Mouse (Mus musculus) retina, embryonic 14.5 days (tissue): ENCODE results near the gene Xpa.
"Not testable (repeated sequence)": the region's sequence is repeated elsewhere in the genome, so short reads cannot be mapped to it uniquely, and the experiment has no call there.

Experiments
- DNase-seq: peaks from one replicate; pipeline ENCODE4 v3.0.0-alpha.2; 2015; ENCODE audit warnings: low spot score

Gene Xpa

DNA sequence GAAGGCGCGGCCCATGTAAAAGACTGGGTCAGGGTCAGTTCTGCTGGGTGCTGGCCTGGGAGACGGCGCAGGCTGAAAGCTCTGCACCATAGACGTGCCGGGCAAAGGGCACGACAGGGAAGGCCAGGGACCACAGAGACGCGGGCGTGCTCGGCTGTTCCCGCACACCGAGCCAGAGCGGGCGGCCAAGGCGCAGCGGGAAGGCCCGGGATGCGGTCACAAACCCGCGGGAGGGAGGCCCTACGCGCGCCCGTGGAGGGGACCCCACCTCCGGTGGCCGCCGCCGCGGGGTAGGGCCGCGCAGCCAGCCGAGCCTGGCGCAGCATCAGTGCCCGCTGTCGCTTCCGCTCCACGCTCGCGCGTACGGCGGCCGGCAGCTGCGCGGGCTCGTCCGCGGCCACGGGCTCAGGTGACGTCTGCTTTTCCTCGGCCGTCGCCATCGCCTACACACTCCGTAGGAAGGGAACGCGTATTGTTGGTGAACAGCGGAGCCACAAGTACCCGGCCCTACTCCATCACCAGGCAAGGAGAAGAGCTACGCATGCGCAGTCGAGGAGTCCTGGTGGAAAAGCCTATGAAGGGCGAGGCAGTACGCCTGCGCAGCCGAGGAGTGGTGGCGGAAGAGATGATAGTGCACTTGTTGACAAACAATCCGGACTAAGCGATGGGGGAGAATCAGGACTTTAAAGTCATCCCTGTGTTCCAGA is at the start of gene Xpa:
Gene Xpa, minus strand, starts transcription at position 531 of the 707 bp plus-strand sequence.
- peak; percentile 98 for DNase-seq

DNA sequence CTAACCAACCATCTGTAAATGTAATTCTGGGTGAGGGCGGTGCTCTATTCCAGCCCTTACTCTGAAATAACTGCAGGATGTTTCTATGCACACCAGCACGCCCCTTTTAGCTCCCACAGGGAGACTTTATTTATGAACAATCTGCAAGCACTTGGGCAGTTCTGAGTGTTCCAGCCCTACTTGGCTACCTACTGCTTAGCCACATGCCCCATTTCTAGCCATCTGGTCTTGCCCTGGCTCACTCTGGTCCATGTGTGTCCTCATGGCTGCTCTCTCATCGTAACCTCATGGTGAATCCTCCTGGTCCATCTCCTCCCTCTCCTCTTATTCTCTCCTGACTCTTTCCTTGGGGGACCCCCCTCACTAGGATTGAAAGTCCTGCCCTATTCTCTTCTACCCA is 39.8 kb upstream of the Xpa start:
- DNase-seq: no peak

- no peak for DNase-seq
Observed at GRCm38 (mm10) chr4:46234739-46235138, 38.6 kb upstream of the Xpa start.

- no peak for DNase-seq
Observed at GRCm38 (mm10) chr4:46226972-46227535, 30.9 kb upstream of the Xpa start.

DNA sequence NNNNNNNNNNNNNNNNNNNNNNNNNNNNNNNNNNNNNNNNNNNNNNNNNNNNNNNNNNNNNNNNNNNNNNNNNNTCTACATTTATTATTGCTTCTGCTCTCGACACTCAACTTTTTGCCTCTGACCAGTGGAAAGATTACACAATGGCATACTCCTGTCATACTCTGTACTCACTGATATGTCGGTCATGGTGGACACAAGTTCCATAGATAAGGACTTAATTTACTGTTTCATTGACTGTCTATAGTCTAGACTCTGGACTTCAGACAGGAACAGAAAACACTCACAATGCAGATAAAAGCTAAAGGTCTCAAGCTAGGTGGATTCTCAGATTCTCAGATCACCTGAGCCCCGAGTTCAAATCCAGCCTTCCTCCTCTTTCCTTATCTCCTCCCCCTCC is 25.0 kb upstream of the Xpa start:
- no peak for DNase-seq

DNA sequence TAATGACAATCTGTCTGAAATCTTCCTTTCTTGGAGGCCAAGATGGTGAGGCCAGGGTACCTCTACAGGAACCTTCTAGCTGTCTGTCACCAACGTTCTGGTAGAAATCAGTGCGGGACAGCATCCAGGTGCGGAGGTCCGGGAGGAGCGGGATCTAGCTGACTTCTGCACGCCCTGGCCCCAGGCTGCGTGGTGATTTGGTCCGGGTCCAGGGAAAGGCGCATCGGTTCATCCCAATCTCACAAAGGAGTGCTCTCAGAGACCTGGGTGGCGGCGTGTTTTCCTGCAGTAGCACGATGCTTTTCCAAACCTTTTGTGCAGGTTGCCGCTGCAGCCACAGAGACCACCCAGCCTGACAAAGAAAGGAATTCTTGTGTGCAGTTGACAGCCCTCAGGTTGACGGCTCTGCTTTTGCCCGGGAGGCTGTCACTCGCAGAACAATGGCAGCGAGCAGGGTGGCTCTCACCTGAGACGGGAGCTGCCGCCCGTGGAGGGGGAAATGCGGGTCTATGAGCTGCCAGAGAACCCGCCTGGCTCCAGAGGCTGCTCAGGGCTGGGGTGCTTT is 6.5 kb upstream of the Xpa start:
- peak; percentile 39 for DNase-seq

GRCm38 (mm10) chr4:46201834-46202561 is 5.9 kb upstream of the Xpa start:
- DNase-seq: peak; percentile 93

DNA sequence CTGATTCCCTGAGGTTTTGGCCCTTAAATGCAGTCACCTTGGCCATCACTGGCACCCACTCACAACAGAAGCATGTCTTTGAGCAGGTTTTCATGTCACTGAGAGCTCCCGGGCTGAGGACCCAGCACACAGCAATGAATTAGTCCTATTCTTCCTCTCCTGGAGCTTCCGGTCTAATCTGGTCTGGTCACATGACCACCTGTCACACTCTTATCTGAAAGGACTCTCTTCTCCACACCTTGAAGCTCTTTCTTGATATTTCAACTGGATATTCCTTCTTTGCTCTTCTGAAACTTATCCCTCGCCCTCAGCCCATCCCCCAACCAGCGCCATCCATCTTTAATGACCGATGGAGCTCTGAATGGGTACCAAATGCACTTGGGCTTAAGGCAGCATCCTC is 2.0 kb upstream of the Xpa start:
- no peak for DNase-seq

GRCm38 (mm10) chr4:46196513-46196912 is 402 bp upstream of the Xpa start:
- DNase-seq: no peak

DNA sequence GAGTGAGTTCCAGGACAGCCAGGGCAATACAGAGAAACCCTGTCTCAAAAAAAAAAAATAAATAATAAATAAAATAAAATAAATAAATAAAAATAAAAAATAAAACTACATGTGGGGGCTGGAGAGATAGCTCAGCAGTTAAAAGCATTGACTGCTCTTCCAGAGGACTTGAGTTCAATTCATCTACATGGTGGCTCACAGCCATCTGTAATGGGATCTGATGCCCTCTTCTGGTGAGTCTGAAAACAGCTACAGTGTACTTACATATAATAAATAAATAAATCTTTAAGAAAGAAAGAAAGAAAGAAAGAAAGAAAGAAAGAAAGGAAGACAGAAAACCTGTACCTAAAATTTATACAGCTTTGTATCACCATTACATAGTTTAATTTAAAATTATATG is 4.1 kb downstream of the Xpa start:
- not testable (repeated sequence) for DNase-seq

DNA sequence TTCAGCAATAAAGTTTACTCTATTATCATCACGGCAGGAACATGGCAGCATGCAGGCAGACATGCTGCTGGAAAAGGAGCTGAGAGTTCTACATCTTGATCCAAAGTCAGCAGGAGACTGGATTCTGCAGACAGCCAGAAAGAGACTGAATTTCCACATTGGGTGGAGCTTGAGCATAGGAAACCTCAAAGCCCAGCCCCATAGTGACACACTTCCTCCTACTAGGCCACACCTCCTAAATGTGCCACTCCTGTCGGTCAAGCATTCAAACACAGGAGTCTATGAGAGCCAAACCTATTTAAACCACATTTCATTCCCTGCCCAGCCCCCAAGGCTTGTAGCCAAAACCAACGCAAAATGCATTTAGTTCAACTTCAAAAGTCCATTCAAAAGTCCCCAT is 9.6 kb downstream of the Xpa start:
- no peak for DNase-seq

DNA sequence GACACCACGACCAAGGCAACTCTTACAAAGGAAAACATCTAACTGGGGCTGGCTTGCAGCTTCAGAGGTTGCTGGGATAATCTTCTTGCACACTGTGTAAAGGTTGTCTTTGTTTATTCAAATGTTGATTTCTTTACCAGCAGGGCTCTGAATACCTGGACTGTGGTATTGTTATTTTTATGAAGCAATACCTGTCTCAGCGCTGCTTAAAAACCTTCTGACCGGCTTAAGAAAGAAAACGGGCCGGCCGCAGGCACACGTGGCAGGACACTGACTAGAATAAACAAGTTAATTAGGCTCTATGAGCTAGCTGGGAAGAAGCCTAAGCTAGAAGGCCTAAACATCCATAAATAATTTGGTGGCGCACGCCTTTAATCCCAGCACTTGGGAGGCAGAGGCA is 10.2 kb downstream of the Xpa start:
- no peak for DNase-seq

DNA sequence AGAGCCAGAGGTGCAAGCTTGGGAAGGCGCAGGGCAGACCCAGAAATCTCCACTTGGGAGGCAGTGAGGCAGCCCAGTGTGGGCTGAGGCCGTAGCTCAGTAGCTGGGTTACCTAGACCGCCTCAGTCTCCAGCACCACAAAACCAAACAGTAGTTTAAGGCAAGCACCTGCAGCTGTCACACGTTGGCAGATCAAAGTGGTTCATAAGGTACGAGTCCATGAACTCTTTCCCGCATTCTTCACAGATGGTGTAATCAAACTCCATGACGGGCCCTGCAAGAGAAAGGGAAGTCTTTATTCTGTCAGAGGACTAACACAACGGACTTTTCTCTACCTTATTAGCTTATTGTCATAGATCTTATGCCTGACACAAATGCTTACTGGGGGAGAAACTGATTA is 10.7 kb downstream of the Xpa start:
- no peak for DNase-seq

- no peak for DNase-seq
Observed at GRCm38 (mm10) chr4:46182181-46182580, 13.9 kb downstream of the Xpa start.

GRCm38 (mm10) chr4:46181168-46181567 is 14.9 kb downstream of the Xpa start:
- no peak for DNase-seq

DNA sequence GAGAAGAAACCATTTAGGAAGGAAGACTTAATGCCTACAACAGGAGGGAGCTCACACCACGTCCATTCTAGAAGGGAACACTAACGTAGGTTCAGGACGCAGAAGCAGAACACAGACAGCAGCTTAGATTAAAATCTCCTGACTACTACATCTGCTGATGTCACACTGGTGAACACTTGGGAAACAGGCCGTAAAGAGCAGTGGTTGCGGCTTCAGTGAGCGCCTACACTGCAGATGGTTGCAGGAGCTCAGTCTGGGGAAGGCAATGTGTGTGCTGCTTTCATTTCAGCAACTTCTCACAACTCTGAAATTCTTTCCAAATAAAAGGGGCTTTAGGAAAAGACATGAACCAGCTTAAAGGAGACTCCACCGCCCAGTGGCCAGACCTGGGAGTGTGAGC is 18.6 kb downstream of the Xpa start:
- no peak for DNase-seq

DNA sequence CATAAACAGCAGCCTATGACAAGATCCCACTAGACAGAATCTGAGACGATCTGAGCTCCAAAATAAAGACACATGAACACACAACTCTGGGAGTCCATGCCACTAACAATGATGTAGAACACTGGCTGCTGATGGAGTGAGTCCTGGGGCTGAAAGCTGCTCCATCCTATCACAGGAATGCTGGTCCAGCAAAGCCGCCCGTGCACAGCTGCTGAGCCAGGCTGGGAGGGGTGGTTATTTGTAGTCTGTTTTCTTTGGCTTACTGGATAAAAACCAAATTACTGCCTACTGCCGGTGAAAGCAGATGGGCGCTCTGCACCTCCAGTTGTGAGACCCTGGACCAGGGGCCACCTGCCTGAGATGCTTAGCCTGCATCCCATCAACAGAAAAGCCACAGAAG is 19.1 kb downstream of the Xpa start:
- DNase-seq: no peak

DNA sequence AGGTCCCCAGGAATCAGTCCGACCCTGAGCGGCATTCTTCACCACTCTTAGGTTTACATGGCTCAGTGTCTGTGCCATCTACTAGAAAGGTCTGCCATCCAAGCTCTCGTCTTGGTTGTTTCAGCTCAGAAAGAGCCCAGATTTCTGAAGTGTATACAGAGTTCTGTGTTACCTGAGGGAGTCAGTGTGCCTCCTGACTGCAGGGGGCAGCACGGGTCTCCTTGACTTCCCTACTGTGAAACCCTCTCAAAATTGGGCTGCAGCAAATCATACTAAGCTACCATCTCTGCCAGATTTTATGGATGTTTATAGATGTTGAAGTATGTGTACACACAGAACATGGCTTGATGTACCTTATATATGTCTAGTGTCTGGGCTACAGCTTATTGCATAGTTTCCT is 19.8 kb downstream of the Xpa start:
- DNase-seq: no peak

DNA sequence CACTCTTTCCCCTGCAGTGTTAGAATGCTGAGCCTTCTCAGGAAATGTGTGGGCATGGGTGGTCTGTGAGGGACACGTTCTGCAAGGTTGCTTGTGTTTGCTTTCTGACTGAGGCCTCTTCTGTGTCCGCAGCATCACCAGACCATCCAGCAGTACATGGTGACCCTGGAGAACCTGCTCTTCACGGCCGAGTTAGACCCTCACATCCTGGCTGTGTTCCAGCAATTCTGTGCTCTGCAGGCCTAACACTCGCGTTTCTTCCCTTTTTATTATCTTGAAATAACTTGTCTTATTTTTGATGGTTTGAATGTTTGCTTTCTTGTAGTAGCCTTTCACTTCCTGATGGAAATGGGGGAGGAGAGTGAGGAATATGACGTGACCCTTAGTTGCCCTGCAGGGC is 24.4 kb downstream of the Xpa start:
- no peak for DNase-seq

DNA sequence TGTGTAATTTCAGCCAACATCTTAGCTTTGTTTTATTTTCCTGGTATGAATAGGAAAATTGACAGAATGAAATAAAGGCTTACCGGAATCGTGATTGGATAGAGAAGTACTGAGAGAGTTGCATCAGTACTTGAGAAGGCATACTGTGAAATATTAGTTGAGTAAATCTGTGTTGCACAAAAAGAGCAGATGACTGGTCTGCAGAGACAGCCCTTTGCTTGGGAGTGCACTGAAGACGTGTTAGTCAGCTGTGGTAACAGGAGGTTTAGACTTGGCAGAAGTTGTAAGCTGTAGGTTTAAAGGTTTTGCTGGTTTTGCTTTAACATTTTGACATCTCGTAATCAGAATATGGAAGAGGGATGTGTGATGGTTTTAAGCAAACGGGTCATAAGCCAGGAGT is 30.3 kb downstream of the Xpa start:
- no peak for DNase-seq

GRCm38 (mm10) chr4:46164027-46164426 is 32.1 kb downstream of the Xpa start:
- no peak for DNase-seq

DNA sequence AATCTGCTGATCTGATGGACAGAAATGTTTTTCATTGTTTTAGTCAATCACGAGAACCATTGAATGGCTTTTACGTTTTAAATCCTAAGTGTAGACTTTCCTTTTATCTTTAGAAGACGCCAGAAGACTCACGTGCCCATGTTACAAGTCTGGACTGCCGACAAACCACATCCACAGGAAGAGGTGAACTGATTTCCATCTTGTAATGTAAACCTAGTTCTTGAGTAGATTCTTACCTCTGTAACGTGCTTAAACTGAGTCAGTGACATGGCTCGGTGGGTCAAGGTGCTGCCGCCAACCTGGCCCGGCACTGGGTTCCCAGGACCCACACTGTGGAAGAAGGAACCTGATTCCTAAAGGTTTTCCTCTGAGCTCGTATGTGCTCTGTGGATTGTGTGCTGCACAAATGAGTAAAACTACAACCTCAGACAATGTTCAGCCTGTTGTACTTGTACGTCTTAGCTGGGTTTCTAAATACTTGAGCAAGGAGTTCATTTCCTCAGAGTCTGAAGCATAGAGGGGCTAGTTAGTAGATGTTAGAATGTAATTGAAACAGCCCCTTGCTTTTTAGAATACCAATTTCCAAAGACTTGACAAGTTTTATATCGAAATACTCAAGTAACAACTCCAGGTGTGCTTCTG is 44.1 kb downstream of the Xpa start:
- DNase-seq: no peak

DNA sequence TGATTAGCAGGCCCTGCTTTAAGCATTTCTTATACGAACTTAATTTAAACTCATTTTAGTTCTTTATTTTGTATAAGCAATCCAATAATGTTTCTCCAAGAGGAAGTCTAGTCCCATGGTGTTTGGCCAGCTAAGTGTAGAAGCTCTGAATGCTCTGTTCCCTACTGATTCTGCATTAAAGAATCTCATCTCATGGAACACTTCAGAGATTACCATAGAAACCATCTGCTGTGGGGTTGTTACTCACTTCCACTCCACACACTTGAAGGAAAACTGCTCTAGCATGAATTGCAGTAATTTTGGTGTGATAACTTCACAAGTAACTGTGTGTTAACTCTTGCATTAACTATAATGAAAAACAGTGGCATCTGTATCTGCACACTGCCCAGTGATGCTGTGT is 49.2 kb downstream of the Xpa start:
- DNase-seq: no peak
